Mouse (Mus musculus) right cerebral cortex, postnatal 14 days (tissue): ENCODE results near the gene Kcnt2.
A peak's percentile ranks its signal among the peaks of the same experiment; 100 is the strongest.

Source experiments
- DNase-seq: peaks from one replicate; pipeline ENCODE4 v3.0.0; 2022

The Kcnt2 gene

GRCm38 (mm10) chr1:140245876-140246597, at the start of gene Kcnt2:
Gene Kcnt2, plus strand, starts transcription at chr1:140246158.
- DNase-seq, result peak; percentile 53

- DNase-seq, result no peak
Measured at GRCm38 (mm10) chr1:140205329-140205728, 40.6 kb upstream of the Kcnt2 start.

GRCm38 (mm10) chr1:140225221-140225620, 20.7 kb upstream of the Kcnt2 start:
- DNase-seq, result no peak

GRCm38 (mm10) chr1:140226673-140227072, 19.3 kb upstream of the Kcnt2 start:
- DNase-seq, result no peak

- DNase-seq, result peak; percentile 74
Measured at GRCm38 (mm10) chr1:140245465-140245864, 493 bp upstream of the Kcnt2 start.

- DNase-seq, result no peak
Measured at GRCm38 (mm10) chr1:140264696-140265095, 18.7 kb downstream of the Kcnt2 start.

GRCm38 (mm10) chr1:140266047-140266446, 20.1 kb downstream of the Kcnt2 start:
- no peak for DNase-seq

- DNase-seq, result no peak
Measured at GRCm38 (mm10) chr1:140266643-140267286, 20.8 kb downstream of the Kcnt2 start.

GRCm38 (mm10) chr1:140267288-140267687, 21.3 kb downstream of the Kcnt2 start:
- DNase-seq, result no peak

- DNase-seq, result no peak
Measured at GRCm38 (mm10) chr1:140273624-140274023, 27.7 kb downstream of the Kcnt2 start.

- no peak for DNase-seq
Measured at GRCm38 (mm10) chr1:140275813-140276212, 29.9 kb downstream of the Kcnt2 start.

GRCm38 (mm10) chr1:140293140-140293539, 47.2 kb downstream of the Kcnt2 start:
- no peak for DNase-seq

- no peak for DNase-seq
Measured at GRCm38 (mm10) chr1:140295482-140295881, 49.5 kb downstream of the Kcnt2 start.

GRCm38 (mm10) chr1:140304244-140304643, 58.3 kb downstream of the Kcnt2 start:
- DNase-seq, result no peak

- no peak for DNase-seq
Measured at GRCm38 (mm10) chr1:140305344-140305743, 59.4 kb downstream of the Kcnt2 start.

GRCm38 (mm10) chr1:140306339-140306738, 60.4 kb downstream of the Kcnt2 start:
- no peak for DNase-seq

GRCm38 (mm10) chr1:140310739-140311138, 64.8 kb downstream of the Kcnt2 start:
- no peak for DNase-seq

GRCm38 (mm10) chr1:140325088-140325487, 79.1 kb downstream of the Kcnt2 start:
- DNase-seq, result no peak

GRCm38 (mm10) chr1:140326709-140327108, 80.8 kb downstream of the Kcnt2 start:
- DNase-seq, result no peak

GRCm38 (mm10) chr1:140333702-140334101, 87.7 kb downstream of the Kcnt2 start:
- DNase-seq, result no peak

GRCm38 (mm10) chr1:140338417-140338816, 92.5 kb downstream of the Kcnt2 start:
- no peak for DNase-seq

GRCm38 (mm10) chr1:140339368-140339767, 93.4 kb downstream of the Kcnt2 start:
- DNase-seq, result peak; percentile 11

GRCm38 (mm10) chr1:140364787-140365186, 118.8 kb downstream of the Kcnt2 start:
- DNase-seq, result no peak

GRCm38 (mm10) chr1:140373532-140373931, 127.6 kb downstream of the Kcnt2 start:
- no peak for DNase-seq

- DNase-seq, result no peak
Measured at GRCm38 (mm10) chr1:140378791-140379190, 132.8 kb downstream of the Kcnt2 start.
